Mouse (Mus musculus) Patski (cell line): ENCODE results near the gene Abca7. TPM values are rescaled to one million over a fixed set of nuclear protein-coding genes. Genes with fewer than 3 reads are reported as not detected.

Source experiments
- ATAC-seq: fragments of 100-300 bp; one replicate; pipeline ENCODE4 v1.8.0; 2021
- CTCF ChIA-PET: fragments of 350-600 bp; sonication (Branson Sonifier 250); formaldehyde crosslinking; loops from one replicate; lab custom pipeline; 2022; ENCODE audit warnings: inconsistent platforms; lab: Charles Lee
- POLR2A ChIA-PET: fragments of 350-600 bp; sonication (Branson Sonifier 250); formaldehyde crosslinking; loops from one replicate; lab custom pipeline; 2022; ENCODE audit warnings: antibody characterized with exemption, inconsistent platforms; lab: Charles Lee
- DNase-seq: peaks from one replicate; pipeline ENCODE4 v3.0.0-alpha.2; 2011; ENCODE audit warnings: low read depth, low spot score
- H3K27me3 ChIP-seq: fragments of 371-371 bp; one replicate; pipeline ENCODE4 v1.5.1; 2021
- CTCF ChIP-seq: fragments of 100-300 bp; IDR thresholded peaks from one replicate; pipeline ENCODE4 v1.5.1; 2021
- in situ Hi-C: fragments of 300-500 bp; cut with MboI; formaldehyde crosslinking; loops from 3 replicates; pipeline ENCODE4 v1.11.1; 2018; ENCODE audit warnings: low pct_unique_long_range_greater_than_20kb, mixed read lengths
- polyA plus RNA-seq: library from polyadenylated mRNA; unstranded; gene quantifications from one replicate; pipeline ENCODE4 v1.2.3, GENCODE M21; 2021

Abca7 gene
- polyA plus RNA-seq, 1 experiment from 2014 or later = 19.9 TPM

DNA sequence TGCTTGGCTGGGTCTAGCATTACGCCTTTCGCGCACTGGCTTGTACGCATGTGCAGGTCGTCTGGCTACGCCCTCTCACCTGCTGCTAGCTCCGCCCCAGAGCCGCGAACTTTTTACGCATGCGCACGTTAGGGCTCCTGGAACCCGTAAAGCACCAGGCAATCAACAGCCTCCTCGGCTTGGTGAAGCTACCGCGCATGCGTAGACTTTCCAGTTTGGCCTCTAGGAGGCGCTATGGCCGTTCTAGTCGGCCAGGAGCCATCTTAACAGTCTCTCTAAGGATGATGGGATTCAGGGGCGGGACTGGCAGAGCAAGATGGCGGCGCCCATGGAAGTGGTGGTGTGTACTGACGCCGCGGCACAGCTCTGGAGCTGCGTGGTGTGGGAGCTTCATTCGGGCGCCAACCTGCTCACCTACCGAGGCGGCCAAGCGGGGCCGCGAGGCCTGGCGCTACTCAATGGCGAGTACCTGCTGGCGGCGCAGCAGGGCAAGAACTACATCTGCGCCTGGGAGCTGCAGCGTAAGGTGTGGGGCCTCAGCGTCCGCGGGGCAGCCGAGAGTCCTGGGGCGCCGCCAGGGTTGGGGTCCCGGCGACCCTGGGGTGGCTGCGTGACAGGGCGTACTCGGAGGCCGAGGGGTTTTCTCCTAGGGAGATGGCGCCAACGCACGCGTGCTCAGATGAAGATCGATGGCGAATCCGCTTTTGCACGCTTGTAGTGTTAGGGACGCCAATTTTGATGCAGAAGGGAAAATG lies 36.3 kb upstream of the Abca7 start, which contains the start of gene Wdr18:
Wdr18 (plus strand) TSS at position 306 of the 755 bp plus-strand sequence.
- POLR2A ChIA-PET = interaction anchor here (0.6 to 0.9 kb wide), 2 partner anchors 19 to 160 kb away, joined by 3 to 4 read pairs; no protein-coding TSS in a partner anchor
- in situ Hi-C loops = loop anchor here (5.0 to 10.0 kb wide), 3 partner anchors 38 to 125 kb away; partner anchors contain the start of gene R3hdm4
- ATAC-seq = peak; percentile 81
- peak; percentile 100 for DNase-seq
- no peaks in the 10 kb centered on the region for H3K27me3 ChIP-seq
- no peak for TF ChIP-seq CTCF
- CTCF ChIA-PET = interaction anchor here (0.6 to 3.2 kb wide), 24 partner anchors 9 to 207 kb away, joined by 3 to 42 read pairs (median 4); partner anchors contain the start of genes Arid3a, Cbarp and Tmem259

DNA sequence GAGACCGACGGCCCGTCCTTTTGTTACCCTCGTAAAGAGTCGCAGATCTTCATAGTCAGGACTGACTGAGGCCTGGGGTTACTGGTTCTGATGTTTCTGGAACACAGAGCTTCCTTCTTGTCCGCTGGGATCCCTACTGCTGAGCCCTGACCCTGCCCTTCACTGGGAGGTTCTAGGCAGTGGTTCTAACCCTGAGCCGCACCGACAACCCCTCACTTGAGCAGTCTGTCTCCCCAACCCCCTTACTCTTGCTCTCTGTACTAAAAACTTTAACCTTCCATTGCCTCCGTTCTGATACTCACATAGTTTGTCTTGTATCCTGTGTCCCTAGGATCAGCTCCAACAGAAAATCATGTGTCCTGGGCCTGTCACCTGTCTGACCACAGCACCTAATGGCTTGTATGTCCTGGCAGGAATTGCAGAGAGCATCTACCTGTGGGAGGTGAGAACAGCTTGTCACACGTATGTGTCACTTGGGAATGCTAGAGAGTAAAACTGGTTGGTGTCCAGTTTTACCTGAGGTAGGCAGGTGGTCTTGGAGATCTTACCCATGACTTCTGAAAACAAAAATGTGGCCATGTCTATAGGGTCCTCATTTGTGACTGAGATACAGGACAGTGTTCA lies 35.5 kb upstream of the Abca7 start:
- POLR2A ChIA-PET = interaction anchor here (0.9 kb wide), 1 partner anchor 18 kb away, joined by 4 read pairs; no protein-coding TSS in a partner anchor
- ATAC-seq (no peak), DNase-seq (no peak)
- no peaks in the 10 kb centered on the region for H3K27me3 ChIP-seq
- TF ChIP-seq CTCF = no peak
- in situ Hi-C loops = no loop called here
- CTCF ChIA-PET = interaction anchor here (0.7 to 1.7 kb wide), 9 partner anchors 11 to 204 kb away, joined by 3 to 7 read pairs (median 5); partner anchors contain the start of genes Cbarp and Tmem259

DNA sequence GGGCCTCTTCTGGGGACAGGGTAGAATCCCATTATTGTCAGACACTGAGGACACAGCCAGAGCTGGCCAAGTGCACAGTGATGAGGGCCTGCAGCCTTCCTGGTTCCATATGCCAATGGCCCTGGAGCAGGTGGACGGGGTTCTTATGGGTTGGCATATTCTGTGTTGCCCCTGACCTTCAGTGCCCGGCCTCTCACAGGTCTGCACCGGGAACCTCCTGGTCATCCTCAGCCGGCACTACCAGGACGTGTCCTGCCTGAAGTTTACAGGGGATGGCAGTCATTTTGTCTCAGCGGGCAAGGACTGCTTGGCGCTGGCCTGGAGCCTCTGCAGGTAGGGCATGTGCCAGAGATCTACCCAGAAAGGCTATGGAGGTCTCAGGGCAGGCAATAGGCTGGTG lies 31.6 kb upstream of the Abca7 start:
- ATAC-seq (no peak), DNase-seq (no peak)
- no peaks in the 10 kb centered on the region for H3K27me3 ChIP-seq
- ChIA-PET POLR2A (no interaction called here), CTCF (interaction anchor here (1.2 to 1.7 kb wide), 2 partner anchors 20 to 81 kb away, joined by 3 to 4 read pairs; partner anchors contain the start of gene Tmem259)
- no peak for TF ChIP-seq CTCF
- in situ Hi-C loops = no loop called here

DNA sequence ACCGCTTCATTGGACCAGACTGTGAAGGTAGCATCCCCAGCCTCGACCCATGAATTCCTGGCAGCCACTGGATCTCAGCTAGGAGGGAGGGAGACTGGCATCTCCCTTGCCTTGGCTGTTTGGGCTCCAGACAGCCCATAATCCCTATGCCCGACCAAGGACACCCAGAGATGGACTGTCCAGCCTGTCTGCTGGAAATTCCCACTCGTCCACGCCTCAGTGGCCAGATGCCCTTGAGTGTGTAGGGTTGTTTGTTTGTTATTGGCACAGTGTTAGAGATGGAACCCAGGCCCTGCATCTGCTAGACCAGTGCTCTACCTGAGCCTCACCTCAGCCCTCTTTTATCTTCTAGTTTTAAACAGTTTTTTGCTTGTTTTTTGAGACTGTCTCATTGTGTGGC lies 31.0 kb upstream of the Abca7 start:
- in situ Hi-C loops = no loop called here
- DNase-seq = no peak
- no peak for ATAC-seq
- ChIA-PET CTCF (interaction anchor here (1.0 kb wide), 1 partner anchor 19 kb away, joined by 3 read pairs; the partner anchor contains the start of gene Tmem259), POLR2A (no interaction called here)
- TF ChIP-seq CTCF = no peak
- no peaks in the 10 kb centered on the region for H3K27me3 ChIP-seq

DNA sequence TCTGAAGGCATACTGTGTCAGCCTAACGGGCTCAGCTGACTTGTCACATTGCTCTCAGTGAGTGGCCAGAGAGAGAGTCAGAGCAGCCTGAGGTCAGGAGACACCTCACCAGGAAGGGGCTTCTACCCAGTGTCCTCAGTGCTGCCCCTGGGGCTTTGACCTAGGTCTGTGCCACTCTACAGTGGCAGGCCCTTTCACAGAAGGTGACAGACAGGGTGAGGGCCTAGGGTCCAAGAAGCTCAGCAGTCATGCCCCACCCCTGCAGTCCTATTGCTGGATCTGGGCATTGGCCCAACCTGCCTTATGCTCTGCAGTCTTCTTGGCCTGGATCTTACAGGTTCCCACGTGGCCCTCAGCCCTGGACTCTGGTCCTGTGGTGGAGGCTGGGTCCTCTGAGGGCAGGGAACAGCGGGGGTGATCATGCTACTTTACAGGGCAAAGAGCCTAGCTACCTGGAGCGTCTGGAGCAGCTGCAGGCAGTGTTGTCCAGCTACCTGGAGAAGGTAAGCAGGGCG lies 29.4 kb upstream of the Abca7 start:
- no peaks in the 10 kb centered on the region for H3K27me3 ChIP-seq
- CTCF ChIA-PET = no interaction called here
- ATAC-seq = no peak

DNA sequence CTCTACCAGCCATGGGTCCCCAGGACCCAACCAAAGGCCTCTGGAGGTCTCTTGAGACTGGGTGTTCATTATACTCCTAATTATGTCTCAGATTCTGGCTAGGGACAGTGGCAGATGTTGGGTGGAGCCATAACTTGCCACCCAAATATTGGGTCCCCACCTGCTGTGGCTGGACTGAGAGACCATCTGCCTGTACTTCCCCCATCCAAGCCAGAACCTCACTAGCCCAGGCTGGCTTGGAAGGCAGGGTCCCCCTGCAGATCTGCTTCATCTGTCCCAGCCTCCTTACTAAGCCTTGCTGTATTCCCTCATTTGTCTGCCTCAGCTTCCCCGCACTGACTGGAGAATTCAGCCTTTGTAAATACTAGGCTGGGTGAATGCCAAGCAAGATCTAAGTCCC lies 28.1 kb upstream of the Abca7 start:
- no peak for DNase-seq
- TF ChIP-seq CTCF = no peak
- POLR2A ChIA-PET = interaction anchor here (1.1 kb wide), 1 partner anchor 15 kb away, joined by 4 read pairs; no protein-coding TSS in a partner anchor
- ATAC-seq = no peak
- no peaks in the 10 kb centered on the region for H3K27me3 ChIP-seq
- CTCF ChIA-PET = no interaction called here
- in situ Hi-C loops = no loop called here

More for the DNA sequence above, 29.4 kb upstream of the Abca7 start:
- POLR2A ChIA-PET = no interaction called here
- DNase-seq = no peak
- in situ Hi-C loops = no loop called here
- TF ChIP-seq CTCF = no peak

DNA sequence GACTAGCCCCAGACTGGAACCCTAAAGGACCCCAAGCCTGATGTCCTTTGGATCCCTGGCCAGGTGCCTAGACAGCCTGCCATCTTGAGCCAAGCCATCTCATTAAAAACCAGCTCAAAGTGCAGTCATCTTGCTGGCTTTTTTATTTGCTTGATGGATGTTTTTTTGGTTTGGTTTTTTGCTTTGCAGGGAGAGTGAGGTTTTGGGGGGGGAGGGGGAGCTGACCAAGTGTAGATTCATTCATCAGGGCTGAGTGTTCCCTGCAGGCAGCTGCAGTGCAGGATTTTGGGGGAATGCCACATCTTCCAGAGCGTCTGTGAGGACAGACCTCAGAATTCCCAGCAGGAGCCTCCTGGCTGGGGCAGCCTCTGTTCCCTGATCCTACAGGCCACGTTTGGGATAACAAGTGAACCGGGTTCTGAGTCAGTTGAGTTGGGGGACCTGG lies 27.1 kb upstream of the Abca7 start:
- no peak for ATAC-seq

DNA sequence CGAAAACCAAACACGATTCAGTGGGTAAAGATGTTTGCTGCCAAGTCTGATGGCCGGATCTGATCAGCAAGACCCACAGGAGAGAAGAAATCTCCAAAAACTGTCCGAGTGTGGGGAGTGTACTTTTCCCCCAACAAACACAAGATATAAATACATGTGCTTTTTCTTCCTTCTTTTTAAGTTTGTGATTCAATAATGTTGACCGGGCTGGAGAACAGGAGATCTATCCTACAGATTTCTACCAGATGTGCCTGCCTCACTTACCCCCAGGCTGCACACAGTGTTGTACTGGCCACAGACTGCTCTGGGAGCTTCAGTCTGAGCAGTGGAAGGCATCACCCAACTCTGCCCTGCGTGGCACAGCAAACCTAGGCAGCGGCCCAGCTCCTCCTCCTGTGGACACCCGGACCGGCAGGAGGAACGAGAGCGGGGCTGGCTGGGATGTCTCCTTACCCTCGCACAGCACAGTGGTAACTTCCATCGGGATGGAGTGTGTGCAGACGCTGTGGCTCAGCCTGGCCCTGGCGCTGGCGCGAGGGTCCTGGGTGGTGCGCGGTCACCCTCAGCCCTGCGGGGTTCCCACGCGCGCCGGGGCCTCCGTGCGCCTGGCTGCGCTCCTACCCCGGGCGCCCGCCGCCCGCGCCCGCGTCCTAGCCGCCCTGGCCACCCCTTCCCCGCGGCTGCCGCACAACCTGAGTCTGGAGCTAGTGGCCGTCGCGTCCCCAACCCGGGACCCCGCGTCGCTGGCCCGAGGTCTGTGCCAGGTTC lies 25.7 kb upstream of the Abca7 start, which contains the start of gene Grin3b:
Grin3b (plus strand) TSS at position 301 of the 768 bp plus-strand sequence.
- CTCF ChIA-PET = interaction anchor here (2.0 kb wide), 1 partner anchor 11 kb away, joined by 7 read pairs; the partner anchor contains the start of gene Wdr18
- no peak for ATAC-seq
- no peak for TF ChIP-seq CTCF
- H3K27me3 ChIP-seq = no peaks in the 10 kb centered on the region
- no peak for DNase-seq
- POLR2A ChIA-PET = no interaction called here
- in situ Hi-C loops = no loop called here

More for the DNA sequence above, 27.1 kb upstream of the Abca7 start:
- no peak for TF ChIP-seq CTCF
- no peak for DNase-seq
- ChIA-PET CTCF (interaction anchor here (1.3 kb wide), 1 partner anchor 10 kb away, joined by 5 read pairs; no protein-coding TSS in a partner anchor), POLR2A (interaction anchor here (1.1 kb wide), 1 partner anchor 14 kb away, joined by 4 read pairs; no protein-coding TSS in a partner anchor)
- H3K27me3 ChIP-seq = no peaks in the 10 kb centered on the region
- in situ Hi-C loops = no loop called here

DNA sequence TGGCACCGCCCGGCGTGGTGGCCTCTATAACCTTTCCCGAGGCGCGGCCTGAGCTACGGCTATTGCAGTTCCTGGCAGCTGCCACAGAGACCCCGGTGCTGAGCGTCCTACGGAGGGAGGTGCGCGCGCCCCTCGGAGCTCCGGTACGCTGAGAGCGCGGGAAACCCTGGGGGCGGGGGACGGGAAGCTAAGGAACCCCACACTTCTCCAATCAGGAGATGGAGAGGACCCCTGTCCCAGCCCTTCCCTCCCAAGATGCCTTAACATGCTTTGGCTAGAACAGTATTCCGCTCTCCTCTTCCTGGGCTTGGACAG lies 25.2 kb upstream of the Abca7 start:
- no peaks in the 10 kb centered on the region for H3K27me3 ChIP-seq
- CTCF ChIA-PET = interaction anchor here (2.0 kb wide), 1 partner anchor 11 kb away, joined by 7 read pairs; the partner anchor contains the start of gene Wdr18
- ATAC-seq = no peak
- in situ Hi-C loops = no loop called here
- POLR2A ChIA-PET = no interaction called here
- TF ChIP-seq CTCF = no peak
- DNase-seq = no peak

DNA sequence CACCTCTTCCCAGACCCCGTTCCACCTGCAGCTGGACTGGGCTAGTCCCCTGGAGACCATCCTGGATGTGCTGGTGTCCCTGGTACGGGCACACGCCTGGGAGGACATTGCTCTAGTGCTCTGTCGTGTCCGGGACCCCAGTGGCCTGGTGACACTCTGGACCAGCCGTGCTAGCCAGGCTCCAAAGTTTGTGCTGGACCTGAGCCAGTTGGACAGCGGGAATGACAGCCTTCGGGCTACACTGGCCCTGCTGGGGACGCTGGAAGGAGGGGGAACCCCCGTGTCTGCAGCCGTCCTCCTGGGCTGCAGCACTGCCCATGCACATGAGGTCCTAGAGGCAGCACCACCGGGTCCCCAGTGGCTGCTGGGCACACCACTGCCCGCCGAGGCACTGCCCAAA lies 23.5 kb upstream of the Abca7 start:
- ATAC-seq = no peak
- in situ Hi-C loops = no loop called here
- no peaks in the 10 kb centered on the region for H3K27me3 ChIP-seq
- POLR2A ChIA-PET = no interaction called here
- CTCF ChIA-PET = interaction anchor here (1.0 to 2.0 kb wide), 3 partner anchors 12 to 192 kb away, joined by 3 to 7 read pairs (median 5); partner anchors contain the start of genes Tmem259 and Wdr18
- DNase-seq = no peak
- no peak for TF ChIP-seq CTCF
